Mouse (Mus musculus) neural tube, embryonic 12.5 days (tissue): ENCODE measurements at regions not wholly inside any gene's neighbourhood (a gene's known extent, or its start where the extent isn't known, plus 50 kb on each side); places are given as distances from the start of the nearest gene placed in this dataset.

Source experiments
- ATAC-seq: fragments of 200-750 bp; cut with Nextera tagmentation; 2 replicates; pipeline ENCODE4 v1.8.0; 2017; ENCODE audit warnings: low read depth, mild to moderate bottlenecking, moderate TSS enrichment, moderate library complexity; ENCODE audit not compliant: low FRiP score
- H3K27ac ChIP-seq: fragments of 300-500 bp; sonication (generic); 2 replicates; pipeline ENCODE4 v1.5.1; 2016
- H3K27me3 ChIP-seq: fragments of 300-500 bp; sonication (generic); replicated peaks from 2 replicates; pipeline ENCODE4 v1.6.1; 2016; ENCODE audit warnings: mild to moderate bottlenecking
- H3K36me3 ChIP-seq: fragments of 300-500 bp; sonication (generic); 2 replicates; pipeline ENCODE4 v1.6.1; 2016; ENCODE audit warnings: mild to moderate bottlenecking
- H3K4me1 ChIP-seq: fragments of 300-500 bp; sonication (generic); 2 replicates; pipeline ENCODE4 v1.6.1; 2016
- H3K4me2 ChIP-seq: fragments of 300-500 bp; sonication (generic); replicated peaks from 2 replicates; pipeline ENCODE4 v1.6.1; 2016; ENCODE audit warnings: mild to moderate bottlenecking
- H3K4me3 ChIP-seq: fragments of 300-500 bp; sonication (generic); 2 replicates; pipeline ENCODE4 v1.5.1; 2016
- H3K9ac ChIP-seq: fragments of 300-500 bp; sonication (generic); 2 replicates; pipeline ENCODE4 v1.6.1; 2016; ENCODE audit warnings: mild to moderate bottlenecking
- H3K9me3 ChIP-seq: fragments of 300-500 bp; sonication (generic); 2 replicates; pipeline ENCODE4 v1.6.1; 2016; ENCODE audit warnings: mild to moderate bottlenecking
- WGBS: fragments of 180-500 bp; shearing (Covaris S2); methylation state at CpG from one replicate; pipeline ENCODE4 v1.1.7; 2016; 5-methylcytosine and 5-hydroxymethylcytosine counted together

- no peak for ATAC-seq
- no peak overlapping the region for H3K4me2 ChIP-seq
- no peak overlapping the region for H3K4me3 ChIP-seq
- no peaks in the 10 kb centered on the region for H3K9me3 ChIP-seq
- H3K4me1 ChIP-seq = peaks cover 9% of the 10 kb centered on the region
- WGBS = 48% methylated on average over 3 of the region's 3 CpGs
- H3K27ac ChIP-seq = no peak overlapping the region
- peaks cover 8% of the 10 kb centered on the region; the same call in 1 of the 2 replicates for H3K27me3 ChIP-seq
- H3K36me3 ChIP-seq = no peaks in the 10 kb centered on the region
- H3K9ac ChIP-seq = no peak overlapping the region
These were observed 59.0 kb upstream of the Actrt2 start for GRCm38 (mm10) chr4:154726636-154727045.

- H3K4me1 ChIP-seq = peaks cover 12% of the 10 kb centered on the region
- no peak for ATAC-seq
- H3K9me3 ChIP-seq = no peaks in the 10 kb centered on the region
- H3K4me3 ChIP-seq = no peak overlapping the region
- WGBS = 80% methylated on average over 7 of the region's 7 CpGs
- no peak overlapping the region for H3K4me2 ChIP-seq
- peaks cover 8% of the 10 kb centered on the region for H3K27me3 ChIP-seq
- H3K9ac ChIP-seq = no peak overlapping the region
- no peak overlapping the region for H3K27ac ChIP-seq
- no peaks in the 10 kb centered on the region for H3K36me3 ChIP-seq
These were observed 60.3 kb upstream of the Actrt2 start for GRCm38 (mm10) chr4:154727945-154728344.

GRCm38 (mm10) chr4:154730646-154731045 lies 63.0 kb upstream of the Actrt2 start:
- no peak overlapping the region for H3K4me2 ChIP-seq
- H3K4me3 ChIP-seq = no peak overlapping the region
- no peak for ATAC-seq
- H3K27me3 ChIP-seq = peaks cover 8% of the 10 kb centered on the region
- H3K4me1 ChIP-seq = peaks cover 12% of the 10 kb centered on the region
- no peak overlapping the region for H3K27ac ChIP-seq
- 84% methylated on average over 5 of the region's 5 CpGs for WGBS
- no peaks in the 10 kb centered on the region for H3K9me3 ChIP-seq
- H3K36me3 ChIP-seq = no peaks in the 10 kb centered on the region
- no peak overlapping the region for H3K9ac ChIP-seq

GRCm38 (mm10) chr4:154731345-154731744 lies 63.7 kb upstream of the Actrt2 start:
- WGBS = 48% methylated on average over 15 of the region's 15 CpGs
- H3K9me3 ChIP-seq = no peaks in the 10 kb centered on the region

GRCm38 (mm10) chr4:154736071-154736470 lies 68.4 kb upstream of the Actrt2 start:
- ATAC-seq = no peak
- H3K9ac ChIP-seq = no peak overlapping the region
- H3K4me1 ChIP-seq = peaks cover 7% of the 10 kb centered on the region
- WGBS = 64% methylated on average over 6 of the region's 6 CpGs
- H3K36me3 ChIP-seq = no peaks in the 10 kb centered on the region
- H3K9me3 ChIP-seq = no peaks in the 10 kb centered on the region
- H3K4me2 ChIP-seq = no peak overlapping the region
- H3K4me3 ChIP-seq = no peak overlapping the region
- H3K27ac ChIP-seq = no peak overlapping the region
- peaks cover 9% of the 10 kb centered on the region; the same call in 1 of the 2 replicates for H3K27me3 ChIP-seq

More at GRCm38 (mm10) chr4:154731345-154731744, 63.7 kb upstream of the Actrt2 start:
- H3K9ac ChIP-seq = no peak overlapping the region
- peaks cover 8% of the 10 kb centered on the region for H3K27me3 ChIP-seq
- H3K36me3 ChIP-seq = no peaks in the 10 kb centered on the region
- H3K4me2 ChIP-seq = no peak overlapping the region
- no peak for ATAC-seq
- no peak overlapping the region for H3K4me3 ChIP-seq
- peaks cover 12% of the 10 kb centered on the region for H3K4me1 ChIP-seq
- H3K27ac ChIP-seq = no peak overlapping the region

- Histone ChIP-seq H3K4me1 (peaks cover 12% of the 10 kb centered on the region; the same call in 1 of the 2 replicates), H3K36me3 (no peaks in the 10 kb centered on the region), H3K27ac (no peak overlapping the region), H3K9me3 (no peaks in the 10 kb centered on the region), H3K9ac (no peak overlapping the region), H3K27me3 (0 out of 2 replicates have a peak, but pooled peaks cover 11% of the 10 kb centered on the region), H3K4me2 (peak overlapping the region; percentile 12), H3K4me3 (no peak overlapping the region)
- ATAC-seq = no peak
- 23% methylated on average over 27 of the region's 27 CpGs for whole genome bisulfite sequencing
These were observed 73.6 kb upstream of the Actrt2 start for GRCm38 (mm10) chr4:154741123-154741890.

- Histone ChIP-seq H3K9me3 (no peaks in the 10 kb centered on the region), H3K4me2 (no peak overlapping the region), H3K27ac (no peak overlapping the region), H3K9ac (no peak overlapping the region), H3K4me1 (0 out of 2 replicates have a peak, but pooled peaks cover 5% of the 10 kb centered on the region), H3K36me3 (no peaks in the 10 kb centered on the region), H3K27me3 (peaks cover 6% of the 10 kb centered on the region; the same call in 1 of the 2 replicates), H3K4me3 (no peak overlapping the region)
- no peak for ATAC-seq
- 60% methylated on average over 16 of the region's 16 CpGs for WGBS
These were observed 78.8 kb upstream of the Actrt2 start for GRCm38 (mm10) chr4:154746323-154747005.

- Histone ChIP-seq H3K4me1 (0 out of 2 replicates have a peak, but pooled peaks cover under 1% of the 10 kb centered on the region), H3K4me3 (no peak overlapping the region), H3K27ac (no peak overlapping the region), H3K27me3 (peaks cover 6% of the 10 kb centered on the region; the same call in 1 of the 2 replicates), H3K36me3 (no peaks in the 10 kb centered on the region), H3K9ac (no peak overlapping the region), H3K4me2 (no peak overlapping the region), H3K9me3 (no peaks in the 10 kb centered on the region)
- 78% methylated on average over 4 of the region's 4 CpGs for WGBS
- no peak for ATAC-seq
These were observed 79.3 kb upstream of the Actrt2 start for GRCm38 (mm10) chr4:154747006-154747343.

- Histone ChIP-seq H3K27ac (no peak overlapping the region), H3K4me3 (no peak overlapping the region), H3K4me2 (no peak overlapping the region), H3K36me3 (no peaks in the 10 kb centered on the region), H3K27me3 (peaks cover 4% of the 10 kb centered on the region; the same call in 1 of the 2 replicates), H3K4me1 (no peaks in the 10 kb centered on the region), H3K9ac (no peak overlapping the region), H3K9me3 (no peaks in the 10 kb centered on the region)
- WGBS = 44% methylated on average over 9 of the region's 9 CpGs
- no peak for ATAC-seq
These were observed 81.5 kb upstream of the Actrt2 start for GRCm38 (mm10) chr4:154749160-154749559.

- no peak overlapping the region for H3K4me2 ChIP-seq
- no peak overlapping the region for H3K9ac ChIP-seq
- no peaks in the 10 kb centered on the region for H3K36me3 ChIP-seq
- WGBS = 88% methylated on average over 2 of the region's 2 CpGs
- no peak overlapping the region for H3K4me3 ChIP-seq
- no peak overlapping the region for H3K27ac ChIP-seq
- no peaks in the 10 kb centered on the region for H3K4me1 ChIP-seq
- peaks cover 4% of the 10 kb centered on the region for H3K27me3 ChIP-seq
- ATAC-seq = no peak
- no peaks in the 10 kb centered on the region for H3K9me3 ChIP-seq
These were observed 82.3 kb upstream of the Actrt2 start for GRCm38 (mm10) chr4:154749996-154750395.

- Histone ChIP-seq H3K27me3 (peaks cover 4% of the 10 kb centered on the region), H3K27ac (no peak overlapping the region), H3K4me3 (no peak overlapping the region), H3K9ac (no peak overlapping the region), H3K4me2 (no peak overlapping the region), H3K4me1 (no peaks in the 10 kb centered on the region), H3K9me3 (no peaks in the 10 kb centered on the region), H3K36me3 (no peaks in the 10 kb centered on the region)
- WGBS = 61% methylated on average over 14 of the region's 14 CpGs
- ATAC-seq = no peak
These were observed 82.9 kb upstream of the Actrt2 start for GRCm38 (mm10) chr4:154750440-154751107.

GRCm38 (mm10) chr4:154754445-154754844 lies 82.8 kb upstream of the Ttc34 start:
- Histone ChIP-seq H3K4me2 (no peak overlapping the region), H3K4me3 (no peak overlapping the region), H3K36me3 (no peaks in the 10 kb centered on the region), H3K4me1 (no peaks in the 10 kb centered on the region), H3K9me3 (no peaks in the 10 kb centered on the region), H3K27ac (no peak overlapping the region), H3K9ac (no peak overlapping the region), H3K27me3 (peaks cover 4% of the 10 kb centered on the region; the same call in 1 of the 2 replicates)
- WGBS = 80% methylated on average over 8 of the region's 8 CpGs
- no peak for ATAC-seq
